Mouse (Mus musculus) forebrain, embryonic 13.5 days (tissue): Measurements from ENCODE around the gene Myh14. TPM values are rescaled to one million over a fixed set of nuclear protein-coding genes. Genes with fewer than 3 reads are reported as not detected.
A peak's percentile ranks its signal among the peaks of the same experiment; 100 is the strongest.

Experiments
- ATAC-seq: fragments of 200-750 bp; cut with Nextera tagmentation; 2 replicates; pipeline ENCODE4 v1.8.0; 2017
- H3K27ac ChIP-seq: fragments of 300-500 bp; sonication (generic); 2 replicates; pipeline ENCODE4 v1.5.1; 2015; ENCODE audit warnings: inconsistent platforms, mild to moderate bottlenecking, moderate library complexity
- H3K27me3 ChIP-seq: fragments of 300-500 bp; sonication (generic); 2 replicates; pipeline ENCODE4 v1.6.1; 2015; ENCODE audit warnings: mild to moderate bottlenecking, inconsistent platforms
- H3K36me3 ChIP-seq: fragments of 300-500 bp; sonication (generic); 2 replicates; pipeline ENCODE4 v1.6.1; 2015; ENCODE audit warnings: mild to moderate bottlenecking, inconsistent platforms; ENCODE audit not compliant: poor library complexity, severe bottlenecking
- H3K4me1 ChIP-seq: fragments of 300-500 bp; sonication (generic); 2 replicates; pipeline ENCODE4 v1.6.1; 2015; ENCODE audit warnings: inconsistent platforms
- H3K4me2 ChIP-seq: fragments of 300-500 bp; sonication (generic); 2 replicates; pipeline ENCODE4 v1.6.1; 2015; ENCODE audit warnings: inconsistent platforms, mild to moderate bottlenecking, moderate library complexity
- H3K4me3 ChIP-seq: fragments of 300-500 bp; sonication (generic); 2 replicates; pipeline ENCODE4 v1.5.1; 2015; ENCODE audit warnings: mild to moderate bottlenecking, inconsistent platforms
- H3K9ac ChIP-seq: fragments of 300-500 bp; sonication (generic); 2 replicates; pipeline ENCODE4 v1.6.1; 2015; ENCODE audit warnings: mild to moderate bottlenecking, inconsistent platforms
- H3K9me3 ChIP-seq: fragments of 300-500 bp; sonication (generic); replicated peaks from 2 replicates; pipeline ENCODE4 v1.6.1; 2016; ENCODE audit warnings: inconsistent platforms
- WGBS: fragments of 180-500 bp; shearing (Covaris S2); methylation state at CpG from one replicate; pipeline ENCODE4 v1.1.7; 2015; 5-methylcytosine and 5-hydroxymethylcytosine counted together
- polyA plus RNA-seq: library from polyadenylated mRNA; unstranded; fragments of >200 nt; fragmentation: Nextera tagmentation; extraction: Ambion mirVana; gene quantifications from 2 replicates; pipeline ENCODE4 v1.2.1, GENCODE M21; 2015

Myh14 gene
- polyA plus RNA-seq, 1 experiment from 2014 or later, result 0.49 TPM

- H3K4me2 ChIP-seq, result peak overlapping the region; percentile 56
- 1% methylated on average over 8 of the region's 8 CpGs for WGBS
- no peak for ATAC-seq
- H3K27ac ChIP-seq, result no peak overlapping the region
- H3K36me3 ChIP-seq, result no peaks in the 10 kb centered on the region
- H3K9me3 ChIP-seq, result no peaks in the 10 kb centered on the region
- peaks cover 88% of the 10 kb centered on the region for H3K27me3 ChIP-seq
- H3K4me1 ChIP-seq, result peaks cover 37% of the 10 kb centered on the region
- H3K4me3 ChIP-seq, result peak overlapping the region; percentile 32
- H3K9ac ChIP-seq, result peak overlapping the region; percentile 30; the same call in 1 of the 2 replicates
Measured at GRCm38 (mm10) chr7:44604619-44605018, 66.0 kb downstream of the Myh14 start.

DNA sequence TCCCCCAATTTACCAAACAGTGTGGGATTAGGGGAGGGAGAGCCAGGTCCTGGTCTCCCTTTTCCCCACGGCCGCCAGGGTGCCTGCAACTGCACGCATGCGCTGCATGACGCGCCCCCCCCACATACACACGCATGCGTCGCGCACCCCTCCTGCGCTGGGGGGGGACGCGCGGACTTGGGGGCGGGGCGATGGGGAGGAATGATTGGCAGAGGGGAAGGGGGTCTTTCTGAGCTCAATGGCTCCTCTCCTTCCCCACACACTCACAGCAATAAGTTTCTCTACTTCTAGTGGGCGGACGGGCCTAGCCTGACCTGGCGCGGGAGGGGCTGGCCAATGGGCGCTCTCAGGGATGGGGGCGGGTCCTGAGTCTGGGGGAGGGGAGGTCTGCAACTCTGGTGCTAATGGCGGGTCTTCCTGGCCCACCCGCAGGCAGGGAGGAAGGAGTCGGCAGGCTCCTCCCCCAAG, 66.5 kb downstream of the Myh14 start:
- H3K9ac ChIP-seq, result peak overlapping the region; percentile 30; the same call in 1 of the 2 replicates

GRCm38 (mm10) chr7:44603186-44603855, 67.3 kb downstream of the Myh14 start:
- WGBS, result 3% methylated on average over 20 of the region's 20 CpGs
- H3K4me2 ChIP-seq, result peak overlapping the region; percentile 56

More for the DNA sequence above, 66.5 kb downstream of the Myh14 start:
- peak; percentile 52 for ATAC-seq
- WGBS, result 0% methylated on average over 23 of the region's 25 CpGs
- Histone ChIP-seq H3K9me3 (no peaks in the 10 kb centered on the region), H3K36me3 (no peaks in the 10 kb centered on the region), H3K27me3 (peaks cover 90% of the 10 kb centered on the region), H3K27ac (no peak overlapping the region), H3K4me1 (peaks cover 37% of the 10 kb centered on the region), H3K4me2 (peak overlapping the region; percentile 56), H3K4me3 (peak overlapping the region; percentile 32)

GRCm38 (mm10) chr7:44602443-44602842, 68.2 kb downstream of the Myh14 start:
- WGBS, result 20% methylated on average over 10 of the region's 11 CpGs
- Histone ChIP-seq H3K4me3 (no peak overlapping the region), H3K9me3 (no peaks in the 10 kb centered on the region), H3K4me2 (peak overlapping the region; percentile 16; the same call in 1 of the 2 replicates), H3K9ac (no peak overlapping the region), H3K27ac (no peak overlapping the region), H3K4me1 (peaks cover 37% of the 10 kb centered on the region), H3K27me3 (peaks cover 77% of the 10 kb centered on the region), H3K36me3 (no peaks in the 10 kb centered on the region)
- ATAC-seq, result peak; percentile 44; the same call in 1 of the 2 replicates

More at GRCm38 (mm10) chr7:44603186-44603855, 67.3 kb downstream of the Myh14 start:
- Histone ChIP-seq H3K9me3 (no peaks in the 10 kb centered on the region), H3K4me3 (no peak overlapping the region), H3K27ac (no peak overlapping the region), H3K4me1 (peaks cover 37% of the 10 kb centered on the region), H3K36me3 (no peaks in the 10 kb centered on the region), H3K9ac (no peak overlapping the region), H3K27me3 (peaks cover 83% of the 10 kb centered on the region)
- ATAC-seq, result no peak

- ATAC-seq, result no peak
- no peak overlapping the region for H3K4me3 ChIP-seq
- H3K4me1 ChIP-seq, result peaks cover 37% of the 10 kb centered on the region
- 15% methylated on average over 19 of the region's 19 CpGs for WGBS
- no peak overlapping the region for H3K4me2 ChIP-seq
- H3K27me3 ChIP-seq, result peaks cover 69% of the 10 kb centered on the region
- 0 out of 2 replicates have a peak overlapping the region, but pooled peaks have one; percentile 34 for H3K9ac ChIP-seq
- H3K36me3 ChIP-seq, result no peaks in the 10 kb centered on the region
- H3K27ac ChIP-seq, result no peak overlapping the region
- H3K9me3 ChIP-seq, result no peaks in the 10 kb centered on the region
Measured at GRCm38 (mm10) chr7:44601646-44602045, 69.0 kb downstream of the Myh14 start.

GRCm38 (mm10) chr7:44600691-44601262, 69.9 kb downstream of the Myh14 start:
- no peaks in the 10 kb centered on the region for H3K36me3 ChIP-seq
- no peaks in the 10 kb centered on the region for H3K9me3 ChIP-seq
- H3K4me2 ChIP-seq, result no peak overlapping the region
- H3K9ac ChIP-seq, result no peak overlapping the region
- H3K4me3 ChIP-seq, result no peak overlapping the region
- no peak overlapping the region for H3K27ac ChIP-seq
- H3K27me3 ChIP-seq, result peaks cover 61% of the 10 kb centered on the region
- WGBS, result 85% methylated on average over 9 of the region's 10 CpGs
- no peak for ATAC-seq
- H3K4me1 ChIP-seq, result peaks cover 32% of the 10 kb centered on the region

- Histone ChIP-seq H3K9ac (no peak overlapping the region), H3K4me3 (no peak overlapping the region), H3K4me2 (no peak overlapping the region), H3K27ac (no peak overlapping the region), H3K36me3 (no peaks in the 10 kb centered on the region; the same call in 1 of the 2 replicates), H3K9me3 (no peaks in the 10 kb centered on the region), H3K4me1 (peaks cover 33% of the 10 kb centered on the region), H3K27me3 (peaks cover 40% of the 10 kb centered on the region)
- 88% methylated on average over 11 of the region's 12 CpGs for WGBS
- ATAC-seq, result no peak
Measured at GRCm38 (mm10) chr7:44598336-44598735, 72.3 kb downstream of the Myh14 start.

GRCm38 (mm10) chr7:44597666-44598065, 73.0 kb downstream of the Myh14 start:
- peaks cover 33% of the 10 kb centered on the region for H3K4me1 ChIP-seq
- peaks cover 40% of the 10 kb centered on the region for H3K27me3 ChIP-seq
- 95% methylated on average over 4 of the region's 4 CpGs for WGBS
- no peak overlapping the region for H3K9ac ChIP-seq
- H3K4me3 ChIP-seq, result no peak overlapping the region
- no peak for ATAC-seq
- no peak overlapping the region for H3K27ac ChIP-seq
- H3K4me2 ChIP-seq, result no peak overlapping the region
- no peaks in the 10 kb centered on the region; the same call in 1 of the 2 replicates for H3K36me3 ChIP-seq
- H3K9me3 ChIP-seq, result no peaks in the 10 kb centered on the region

DNA sequence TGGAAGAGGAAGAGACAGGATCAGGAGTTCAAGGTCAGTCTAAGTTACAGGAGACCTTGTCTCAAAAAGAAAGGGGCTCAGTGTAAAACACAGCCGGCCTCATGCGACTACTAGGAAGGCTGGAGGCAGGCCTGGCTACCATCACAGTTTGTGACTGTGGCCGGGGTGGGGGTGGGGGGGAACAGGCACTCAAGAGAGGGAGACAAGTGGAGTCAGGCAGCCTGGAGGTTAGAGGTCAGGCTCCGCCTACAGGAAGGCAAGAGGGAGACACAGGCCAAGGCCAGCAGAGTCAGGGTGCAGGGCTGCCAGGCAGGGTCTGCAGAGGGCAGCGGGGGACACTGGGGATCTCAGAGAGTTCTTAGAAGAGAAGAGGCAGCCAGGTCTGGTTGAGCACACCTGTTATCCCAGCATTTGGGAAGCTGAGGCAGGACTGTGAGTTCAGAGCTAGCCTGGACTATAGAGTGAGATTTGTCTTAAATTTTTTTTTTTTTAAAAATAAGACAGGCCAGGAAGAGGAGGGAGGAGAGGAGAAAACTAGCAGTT, 73.6 kb downstream of the Myh14 start:
- Histone ChIP-seq H3K9me3 (no peaks in the 10 kb centered on the region), H3K36me3 (no peaks in the 10 kb centered on the region; the same call in 1 of the 2 replicates), H3K27ac (no peak overlapping the region), H3K9ac (no peak overlapping the region), H3K4me1 (peaks cover 32% of the 10 kb centered on the region), H3K27me3 (peaks cover 40% of the 10 kb centered on the region), H3K4me3 (no peak overlapping the region), H3K4me2 (no peak overlapping the region)
- WGBS, result 70% methylated on average over 5 of the region's 5 CpGs
- ATAC-seq, result no peak

GRCm38 (mm10) chr7:44596051-44596450, 74.6 kb downstream of the Myh14 start:
- ATAC-seq, result no peak
- peaks cover 40% of the 10 kb centered on the region for H3K27me3 ChIP-seq
- H3K9me3 ChIP-seq, result no peaks in the 10 kb centered on the region
- 93% methylated on average over 6 of the region's 6 CpGs for WGBS
- no peaks in the 10 kb centered on the region; the same call in 1 of the 2 replicates for H3K36me3 ChIP-seq
- H3K4me2 ChIP-seq, result no peak overlapping the region
- no peak overlapping the region for H3K9ac ChIP-seq
- H3K4me3 ChIP-seq, result no peak overlapping the region
- no peak overlapping the region for H3K27ac ChIP-seq
- H3K4me1 ChIP-seq, result peaks cover 38% of the 10 kb centered on the region

DNA sequence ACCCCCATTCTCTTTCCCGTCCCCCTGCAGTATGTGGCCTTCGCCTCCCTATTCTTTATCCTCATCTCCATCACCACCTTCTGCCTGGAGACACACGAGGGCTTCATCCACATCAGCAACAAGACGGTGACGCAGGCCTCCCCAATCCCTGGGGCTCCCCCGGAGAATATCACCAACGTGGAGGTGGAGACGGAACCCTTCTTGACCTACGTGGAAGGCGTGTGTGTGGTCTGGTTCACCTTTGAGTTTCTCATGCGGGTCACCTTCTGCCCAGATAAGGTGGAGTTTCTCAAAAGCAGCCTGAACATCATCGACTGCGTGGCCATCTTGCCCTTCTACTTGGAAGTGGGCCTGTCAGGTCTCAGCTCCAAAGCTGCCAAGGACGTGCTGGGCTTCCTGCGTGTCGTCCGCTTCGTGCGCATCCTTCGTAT, 75.5 kb downstream of the Myh14 start:
- no peak for ATAC-seq
- Histone ChIP-seq H3K4me2 (no peak overlapping the region), H3K4me3 (no peak overlapping the region), H3K9ac (no peak overlapping the region), H3K27ac (no peak overlapping the region), H3K4me1 (peaks cover 42% of the 10 kb centered on the region), H3K36me3 (no peaks in the 10 kb centered on the region; the same call in 1 of the 2 replicates), H3K9me3 (no peaks in the 10 kb centered on the region), H3K27me3 (peaks cover 33% of the 10 kb centered on the region)
- WGBS, result 94% methylated on average over 20 of the region's 20 CpGs

- Histone ChIP-seq H3K9ac (peak overlapping the region; percentile 70), H3K27ac (peak overlapping the region; percentile 75), H3K4me1 (peaks cover 51% of the 10 kb centered on the region), H3K4me3 (peak overlapping the region; percentile 45), H3K9me3 (no peaks in the 10 kb centered on the region), H3K4me2 (peak overlapping the region; percentile 67), H3K27me3 (peaks cover 34% of the 10 kb centered on the region), H3K36me3 (no peaks in the 10 kb centered on the region; the same call in 1 of the 2 replicates)
- ATAC-seq, result no peak; the same call in 1 of the 2 replicates
- WGBS, result 33% methylated on average over 6 of the region's 6 CpGs
Measured at GRCm38 (mm10) chr7:44594291-44594690, 76.4 kb downstream of the Myh14 start.
